Mouse (Mus musculus) E14TG2a.4 (cell line): Measurements from ENCODE around the gene Mapk14.

Experiments
- CTCF ChIP-seq: conservative IDR thresholded peaks from 2 replicates; pipeline ENCODE4 v1.5.1; 2014; ENCODE audit warnings: low read length
- NANOG ChIP-seq: IDR thresholded peaks from 2 replicates; pipeline ENCODE4 v1.6.1; 2014; ENCODE audit warnings: borderline replicate concordance, low read length, mixed read lengths

- TF ChIP-seq NANOG (no peak), CTCF (no peak)
Measured at GRCm38 (mm10) chr17:28757470-28757869, 66.3 kb downstream of the Mapk14 start.
